Mouse (Mus musculus): ENCODE data around the gene Yars2. TPM values are rescaled to one million over a fixed set of nuclear protein-coding genes. Genes with fewer than 3 reads are reported as not detected.

The Yars2 gene
- 36.1 and 37.7 TPM in 2 replicates for polyA plus RNA-seq (2016; fragmentation: Nextera tagmentation; extraction: Ambion mirVana)

GRCm38 (mm10) chr16:16302369-16303137 lies at the start of gene Yars2:
Yars2 (plus strand) TSS chr16:16302965.
- Histone ChIP-seq H3K36me3 (peaks cover 15% of the 10 kb centered on the region), H3K4me3 (peak within 1 kb of the TSS; percentile 95), H3K27me3 (replicated peaks) (no peaks in the 10 kb centered on the region), H3K4me1 (peaks cover 14% of the 10 kb centered on the region), H3K27ac (peak within 1 kb of the TSS; percentile 76; the same call in 1 of the 2 replicates), H3K4me2 (replicated peaks) (peak within 1 kb of the TSS; percentile 86), H3K9me3 (no peaks in the 10 kb centered on the region), H3K9ac (peak within 1 kb of the TSS; percentile 75)
- under 1% methylated on average over 50 of the region's 50 CpGs for WGBS
- peak; percentile 99 for ATAC-seq (ENCODE audit: low FRiP score, low read depth)

- Histone ChIP-seq H3K4me1 (no peaks in the 10 kb centered on the region), H3K27ac (no peak overlapping the region), H3K36me3 (no peaks in the 10 kb centered on the region), H3K9me3 (no peaks in the 10 kb centered on the region), H3K4me3 (no peak overlapping the region), H3K4me2 (replicated peaks) (no peak overlapping the region), H3K27me3 (replicated peaks) (no peaks in the 10 kb centered on the region), H3K9ac (no peak overlapping the region)
- ATAC-seq (ENCODE audit: low FRiP score, low read depth), result no peak
- WGBS, result 31% methylated on average over 4 of the region's 4 CpGs
These were observed 49.3 kb upstream of the Yars2 start for GRCm38 (mm10) chr16:16253326-16254074.

- Histone ChIP-seq H3K9me3 (no peaks in the 10 kb centered on the region), H3K4me2 (replicated peaks) (no peak overlapping the region), H3K9ac (no peak overlapping the region), H3K4me1 (no peaks in the 10 kb centered on the region), H3K27ac (no peak overlapping the region), H3K36me3 (no peaks in the 10 kb centered on the region), H3K4me3 (no peak overlapping the region), H3K27me3 (replicated peaks) (no peaks in the 10 kb centered on the region)
- ATAC-seq (ENCODE audit: low FRiP score, low read depth), result peak; percentile 39; the same call in 1 of the 2 replicates
- 73% methylated on average over 1 of the region's 1 CpGs for whole genome bisulfite sequencing
These were observed 47.5 kb upstream of the Yars2 start for GRCm38 (mm10) chr16:16255217-16255616.

- Histone ChIP-seq H3K27ac (no peak overlapping the region), H3K4me3 (no peak overlapping the region), H3K4me1 (no peaks in the 10 kb centered on the region), H3K27me3 (replicated peaks) (no peaks in the 10 kb centered on the region), H3K9ac (no peak overlapping the region), H3K36me3 (no peaks in the 10 kb centered on the region), H3K4me2 (replicated peaks) (no peak overlapping the region), H3K9me3 (no peaks in the 10 kb centered on the region)
- ATAC-seq (ENCODE audit: low FRiP score, low read depth), result peak; percentile 34; the same call in 1 of the 2 replicates
- WGBS, result 11% methylated on average over 7 of the region's 7 CpGs
These were observed 46.9 kb upstream of the Yars2 start for GRCm38 (mm10) chr16:16255874-16256273.

GRCm38 (mm10) chr16:16256672-16257071 lies 46.1 kb upstream of the Yars2 start:
- Histone ChIP-seq H3K36me3 (no peaks in the 10 kb centered on the region), H3K4me2 (replicated peaks) (no peak overlapping the region), H3K9me3 (no peaks in the 10 kb centered on the region), H3K9ac (no peak overlapping the region), H3K4me3 (no peak overlapping the region), H3K27ac (no peak overlapping the region), H3K4me1 (no peaks in the 10 kb centered on the region), H3K27me3 (replicated peaks) (no peaks in the 10 kb centered on the region)
- WGBS, result 74% methylated on average over 1 of the region's 1 CpGs
- no peak for ATAC-seq (ENCODE audit: low FRiP score, low read depth)

- Histone ChIP-seq H3K9ac (no peak overlapping the region), H3K27ac (no peak overlapping the region), H3K36me3 (no peaks in the 10 kb centered on the region), H3K4me3 (no peak overlapping the region), H3K27me3 (replicated peaks) (no peaks in the 10 kb centered on the region), H3K4me1 (no peaks in the 10 kb centered on the region), H3K9me3 (no peaks in the 10 kb centered on the region), H3K4me2 (replicated peaks) (no peak overlapping the region)
- no peak for ATAC-seq (ENCODE audit: low FRiP score, low read depth)
- 95% methylated on average over 5 of the region's 5 CpGs for WGBS
These were observed 41.9 kb upstream of the Yars2 start for GRCm38 (mm10) chr16:16260882-16261281.

GRCm38 (mm10) chr16:16261481-16261880 lies 41.3 kb upstream of the Yars2 start:
- no peak overlapping the region for H3K9ac ChIP-seq
- no peaks in the 10 kb centered on the region for H3K4me1 ChIP-seq
- H3K9me3 ChIP-seq, result no peaks in the 10 kb centered on the region
- H3K27me3 ChIP-seq (replicated peaks), result no peaks in the 10 kb centered on the region
- no peak overlapping the region for H3K4me2 ChIP-seq (replicated peaks)
- ATAC-seq (ENCODE audit: low FRiP score, low read depth), result no peak
- H3K4me3 ChIP-seq, result no peak overlapping the region
- H3K27ac ChIP-seq, result no peak overlapping the region
- H3K36me3 ChIP-seq, result no peaks in the 10 kb centered on the region
- WGBS, result 95% methylated on average over 6 of the region's 6 CpGs

- H3K9me3 ChIP-seq, result no peaks in the 10 kb centered on the region
- no peaks in the 10 kb centered on the region for H3K27me3 ChIP-seq (replicated peaks)
- 95% methylated on average over 3 of the region's 3 CpGs for WGBS
- no peak overlapping the region for H3K4me3 ChIP-seq
- ATAC-seq (ENCODE audit: low FRiP score, low read depth), result no peak
- H3K36me3 ChIP-seq, result no peaks in the 10 kb centered on the region
- H3K27ac ChIP-seq, result no peak overlapping the region
- no peaks in the 10 kb centered on the region for H3K4me1 ChIP-seq
- no peak overlapping the region for H3K4me2 ChIP-seq (replicated peaks)
- no peak overlapping the region for H3K9ac ChIP-seq
These were observed 40.3 kb upstream of the Yars2 start for GRCm38 (mm10) chr16:16262436-16262835.

GRCm38 (mm10) chr16:16272978-16273377 lies 29.8 kb upstream of the Yars2 start:
- peak; percentile 70 for ATAC-seq (ENCODE audit: low FRiP score, low read depth)
- peaks cover 7% of the 10 kb centered on the region; the same call in 1 of the 2 replicates for H3K4me1 ChIP-seq
- H3K4me3 ChIP-seq, result no peak overlapping the region
- WGBS, result 12% methylated on average over 3 of the region's 3 CpGs
- no peak overlapping the region for H3K27ac ChIP-seq
- H3K36me3 ChIP-seq, result no peaks in the 10 kb centered on the region
- no peak overlapping the region for H3K9ac ChIP-seq
- H3K4me2 ChIP-seq (replicated peaks), result no peak overlapping the region
- no peaks in the 10 kb centered on the region for H3K27me3 ChIP-seq (replicated peaks)
- no peaks in the 10 kb centered on the region for H3K9me3 ChIP-seq

- ATAC-seq (ENCODE audit: low FRiP score, low read depth), result no peak
- Histone ChIP-seq H3K9me3 (no peaks in the 10 kb centered on the region), H3K9ac (no peak overlapping the region), H3K4me2 (replicated peaks) (no peak overlapping the region), H3K27me3 (replicated peaks) (no peaks in the 10 kb centered on the region), H3K27ac (no peak overlapping the region), H3K4me3 (no peak overlapping the region), H3K36me3 (no peaks in the 10 kb centered on the region), H3K4me1 (peaks cover 7% of the 10 kb centered on the region; the same call in 1 of the 2 replicates)
- WGBS, result 77% methylated on average over 6 of the region's 6 CpGs
These were observed 29.0 kb upstream of the Yars2 start for GRCm38 (mm10) chr16:16273752-16274151.

GRCm38 (mm10) chr16:16303138-16303827 lies 518 bp downstream of the Yars2 start:
- Histone ChIP-seq H3K27me3 (replicated peaks) (no peaks in the 10 kb centered on the region), H3K36me3 (peaks cover 17% of the 10 kb centered on the region), H3K4me2 (replicated peaks) (peak overlapping the region; percentile 86), H3K9me3 (no peaks in the 10 kb centered on the region), H3K4me1 (peaks cover 14% of the 10 kb centered on the region), H3K9ac (peak overlapping the region; percentile 75), H3K27ac (peak overlapping the region; percentile 76; the same call in 1 of the 2 replicates), H3K4me3 (peak overlapping the region; percentile 95)
- under 1% methylated on average over 61 of the region's 61 CpGs for WGBS
- ATAC-seq (ENCODE audit: low FRiP score, low read depth), result peak; percentile 64

GRCm38 (mm10) chr16:16303888-16304287 lies 1.1 kb downstream of the Yars2 start:
- Histone ChIP-seq H3K4me2 (replicated peaks) (peak overlapping the region; percentile 86), H3K4me3 (peak overlapping the region; percentile 95), H3K36me3 (peaks cover 18% of the 10 kb centered on the region), H3K9ac (peak overlapping the region; percentile 75), H3K4me1 (peaks cover 14% of the 10 kb centered on the region), H3K9me3 (no peaks in the 10 kb centered on the region), H3K27ac (no peak overlapping the region), H3K27me3 (replicated peaks) (no peaks in the 10 kb centered on the region)
- no peak for ATAC-seq (ENCODE audit: low FRiP score, low read depth)
- 20% methylated on average over 7 of the region's 7 CpGs for WGBS
